Mouse (Mus musculus) neural tube, embryonic 10.5 days (tissue): ENCODE measurements around the gene Hc.
A peak's percentile ranks its signal among the peaks of the same experiment; 100 is the strongest.

Source experiments
- DNase-seq: peaks from one replicate; pipeline ENCODE4 v3.0.0-alpha.2; 2017; ENCODE audit warnings: low spot score; ENCODE audit errors: extremely low spot score

The Hc gene

GRCm38 (mm10) chr2:35058325-35058724, 2.9 kb downstream of the Hc start:
- DNase-seq = no peak

GRCm38 (mm10) chr2:35057243-35057642, 4.0 kb downstream of the Hc start:
- DNase-seq = no peak

GRCm38 (mm10) chr2:35048851-35049250, 12.4 kb downstream of the Hc start:
- peak; percentile 25 for DNase-seq

- DNase-seq = no peak
Measured at GRCm38 (mm10) chr2:35044956-35045355, 16.3 kb downstream of the Hc start.

- no peak for DNase-seq
Measured at GRCm38 (mm10) chr2:35038580-35039375, 22.5 kb downstream of the Hc start.

GRCm38 (mm10) chr2:35024646-35025154, 36.5 kb downstream of the Hc start:
- DNase-seq = no peak

- no peak for DNase-seq
Measured at GRCm38 (mm10) chr2:35021806-35022205, 39.4 kb downstream of the Hc start.

- DNase-seq = no peak
Measured at GRCm38 (mm10) chr2:35015861-35016260, 45.4 kb downstream of the Hc start.

- no peak for DNase-seq
Measured at GRCm38 (mm10) chr2:35011649-35012048, 49.6 kb downstream of the Hc start.

GRCm38 (mm10) chr2:34998956-34999355, 62.3 kb downstream of the Hc start:
- DNase-seq = no peak

GRCm38 (mm10) chr2:34996506-34996905, 64.7 kb downstream of the Hc start:
- DNase-seq = no peak

GRCm38 (mm10) chr2:34993696-34994356, 67.4 kb downstream of the Hc start:
- DNase-seq = no peak

GRCm38 (mm10) chr2:34992729-34993695, 68.2 kb downstream of the Hc start:
- DNase-seq = peak; percentile 27

- DNase-seq = no peak
Measured at GRCm38 (mm10) chr2:34991966-34992365, 69.3 kb downstream of the Hc start.

GRCm38 (mm10) chr2:34989749-34990148, 71.5 kb downstream of the Hc start:
- no peak for DNase-seq

- DNase-seq = no peak
Measured at GRCm38 (mm10) chr2:34987595-34987994, 73.6 kb downstream of the Hc start.

GRCm38 (mm10) chr2:34984885-34985284, 76.4 kb downstream of the Hc start:
- DNase-seq = no peak

- peak; percentile 45 for DNase-seq
Measured at GRCm38 (mm10) chr2:34982906-34983698, 78.1 kb downstream of the Hc start.

GRCm38 (mm10) chr2:34982096-34982724, 79.0 kb downstream of the Hc start:
- DNase-seq = no peak

- DNase-seq = no peak
Measured at GRCm38 (mm10) chr2:34979459-34980011, 81.7 kb downstream of the Hc start.
